Mouse (Mus musculus) T-helper 17 cell (primary cell): ENCODE measurements at regions not wholly inside any gene's neighbourhood (a gene's known extent, or its start where the extent isn't known, plus 50 kb on each side); places are given as distances from the start of the nearest gene placed in this dataset.

ENCODE experiments used
- in situ Hi-C, 2 experiments: fragments of 300-600 bp; cut with MboI, MseI; formaldehyde crosslinking; loops; 1 replicate in 1 of 2; 2 replicates in 1 of 2; pipeline ENCODE4 v1.15.1; 2025; ENCODE audit warnings: high pct_unique_total_duplicates in 2 of 2

GRCm38 (mm10) chr13:10741391-10741790 lies 380.7 kb upstream of the Chrm3 start:
- in situ Hi-C loops = no loop called here

- in situ Hi-C loops = no loop called here
Observed at GRCm38 (mm10) chr13:10725745-10726171, 365.1 kb upstream of the Chrm3 start.

- in situ Hi-C loops = no loop called here
Observed at GRCm38 (mm10) chr13:10725335-10725734, 364.7 kb upstream of the Chrm3 start.

GRCm38 (mm10) chr13:10720639-10721038 lies 360.0 kb upstream of the Chrm3 start:
- in situ Hi-C loops = no loop called here

- in situ Hi-C loops = no loop called here
Observed at GRCm38 (mm10) chr13:10711451-10711850, 350.8 kb upstream of the Chrm3 start.

- in situ Hi-C loops = no loop called here
Observed at GRCm38 (mm10) chr13:10710909-10711308, 350.3 kb upstream of the Chrm3 start.

GRCm38 (mm10) chr13:10697146-10697545 lies 336.5 kb upstream of the Chrm3 start:
- in situ Hi-C loops = no loop called here

GRCm38 (mm10) chr13:10696181-10696977 lies 335.7 kb upstream of the Chrm3 start:
- in situ Hi-C loops = no loop called here

- in situ Hi-C loops = no loop called here
Observed at GRCm38 (mm10) chr13:10691307-10691706, 330.7 kb upstream of the Chrm3 start.

- in situ Hi-C loops = no loop called here
Observed at GRCm38 (mm10) chr13:10687379-10687778, 326.7 kb upstream of the Chrm3 start.

- in situ Hi-C loops = loop anchor here in 1 of 2 experiments (10.0 kb wide), 1 partner anchor 1271 kb away; no protein-coding TSS in a partner anchor
Observed at GRCm38 (mm10) chr13:10654086-10654422, 293.4 kb upstream of the Chrm3 start.

GRCm38 (mm10) chr13:10653376-10654085 lies 292.9 kb upstream of the Chrm3 start:
- in situ Hi-C loops = loop anchor here in 1 of 2 experiments (10.0 kb wide), 1 partner anchor 1271 kb away; no protein-coding TSS in a partner anchor

GRCm38 (mm10) chr13:10636859-10637258 lies 276.2 kb upstream of the Chrm3 start:
- in situ Hi-C loops = no loop called here

- in situ Hi-C loops = no loop called here
Observed at GRCm38 (mm10) chr13:10630467-10630866, 269.8 kb upstream of the Chrm3 start.

- in situ Hi-C loops = no loop called here
Observed at GRCm38 (mm10) chr13:10619661-10620060, 259.0 kb upstream of the Chrm3 start.

GRCm38 (mm10) chr13:10618421-10618954 lies 257.8 kb upstream of the Chrm3 start:
- in situ Hi-C loops = no loop called here

GRCm38 (mm10) chr13:10574951-10575350 lies 214.3 kb upstream of the Chrm3 start:
- in situ Hi-C loops = no loop called here

GRCm38 (mm10) chr13:10566825-10567224 lies 206.2 kb upstream of the Chrm3 start:
- in situ Hi-C loops = no loop called here

- in situ Hi-C loops = no loop called here
Observed at GRCm38 (mm10) chr13:10557559-10557958, 196.9 kb upstream of the Chrm3 start.

GRCm38 (mm10) chr13:10554595-10554994 lies 193.9 kb upstream of the Chrm3 start:
- in situ Hi-C loops = no loop called here

- in situ Hi-C loops = no loop called here
Observed at GRCm38 (mm10) chr13:10542723-10543122, 182.1 kb upstream of the Chrm3 start.

- in situ Hi-C loops = no loop called here
Observed at GRCm38 (mm10) chr13:10540197-10540940, 179.7 kb upstream of the Chrm3 start.
